In genomic region chr5:77193951-77194350, GRCm38 (mm10) we compare ENCODE assay signal across 11 mouse cellular contexts. TPM values are rescaled to one million over a fixed set of nuclear protein-coding genes. Genes with fewer than 3 reads are reported as not detected.
DNase-seq lines count a peak whose midpoint lies in the region; ATAC-seq and TF ChIP-seq lines count a peak whose summit lies in the region.
"Had no signal": no experiment of that assay in that cellular context is flagged by ENCODE, and none has a peak within 500 bp of the region (broad histone marks: within the 10 kb centered on the region; RNA-seq: fewer than 3 reads in every experiment).

No protein-coding gene starts in this region.

- H3K27ac ChIP-seq in heart, embryonic 10.5 days, result no peak overlapping the region
- H3K27ac ChIP-seq: embryonic facial prominence, embryonic 13.5 days; stomach, embryonic 15.5 days had no signal

- ATAC-seq in erythroblast, adult 5-6 weeks (replicated peaks; ENCODE audit: low FRiP score, poor library complexity, severe bottlenecking), result peak; percentile 74

- H3K4me1 ChIP-seq in heart, embryonic 10.5 days, result no peaks in the 10 kb centered on the region
- no peaks in the 10 kb centered on the region; the same call in 1 of the 2 replicates for H3K4me1 ChIP-seq in lung, adult 2 months (ENCODE audit: control insufficient read depth, insufficient read depth, low read length)
- H3K4me1 ChIP-seq: embryonic facial prominence, embryonic 13.5 days; stomach, embryonic 15.5 days had no signal

- 49% methylated on average over 3 of the region's 3 CpGs for WGBS in heart, embryonic 10.5 days
- WGBS in lung, adult 2 months, result 52% methylated on average over 3 of the region's 3 CpGs

- intact Hi-C loops in heart, postnatal 10 days (cut with DNase I), result no loop called here

- no peaks in the 10 kb centered on the region for H3K36me3 ChIP-seq in heart, embryonic 10.5 days
- H3K36me3 ChIP-seq: embryonic facial prominence, embryonic 13.5 days; stomach, embryonic 15.5 days had no signal

- TF ChIP-seq POLR2A in lung, adult 2 months (IDR thresholded peaks at IDR 0.05; ENCODE audit: borderline replicate concordance, extremely low read depth, low read depth, low read length), result no peak

- TF ChIP-seq CTCF in lung, adult 2 months (IDR thresholded peaks at IDR 0.05; ENCODE audit: insufficient read depth, low read length), result peak; percentile 35

- no peaks in the 10 kb centered on the region for H3K27me3 ChIP-seq in heart, embryonic 10.5 days (ENCODE audit: insufficient read depth, poor library complexity, severe bottlenecking)
- H3K27me3 ChIP-seq: embryonic facial prominence, embryonic 13.5 days; stomach, embryonic 15.5 days had no signal

- peak; percentile 28 to 51 for DNase-seq in heart, postnatal 10 days
- no peak for DNase-seq in heart, embryonic 10.5 days (ENCODE audit: low spot score)
- DNase-seq in A20 (ENCODE audit: low read depth, low spot score) (peak; percentile 77), NIH3T3 (ENCODE audit: low read depth) (peak; percentile 68)
- peak; percentile 55 for DNase-seq in lung, adult 2 months
- DNase-seq in spleen, postnatal 4 days (ENCODE audit: low spot score in 2 of 2), result peak; percentile 69 to 83
- DNase-seq in cerebellum, adult 18-20 months, result no peak

- no peaks in the 10 kb centered on the region for H3K9me3 ChIP-seq in heart, embryonic 10.5 days
- H3K9me3 ChIP-seq: embryonic facial prominence, embryonic 13.5 days; stomach, embryonic 15.5 days had no signal

- H3K4me3 ChIP-seq in heart, embryonic 10.5 days, result no peak overlapping the region
- H3K4me3 ChIP-seq in lung, adult 2 months (replicated peaks; ENCODE audit: extremely low read depth, low read depth, low read length), result no peak overlapping the region
- H3K4me3 ChIP-seq: embryonic facial prominence, embryonic 13.5 days; stomach, embryonic 15.5 days had no signal

RNA-seq across cellular contexts. Expression of gene Spink2, which starts 17.3 kb away (rescaled TPM):
- total RNA-seq in heart, postnatal 10 days (2021), result under 1 TPM in 1 of 2 experiments, not detected in 1; 0.45 TPM
- 4.7 and 8.5 TPM in 2 replicates for polyA plus RNA-seq in heart, embryonic 10.5 days (2016; fragmentation: Nextera tagmentation; extraction: Ambion mirVana)
- not detected in 2 replicates for total RNA-seq in erythroblast, adult 5-6 weeks (2015; ENCODE audit: low replicate concordance)
- not detected in 2 replicates for total RNA-seq in erythroblast, adult 5-6 weeks (2017; ENCODE audit: low replicate concordance)
- 2.4 and 3.5 TPM in 2 replicates for polyA plus RNA-seq in lung, adult 2 months (2012; rRNA removed)
- total RNA-seq: left cerebral cortex, postnatal 14 days had no signal

Comparison
In these comparisons a context has a peak if more than half of its experiments do, and no peak if none do; other contexts are left out.
1. DNase-seq: peak in heart, postnatal 10 days (2 of 2), A20 (single experiment), NIH3T3 (single experiment), lung, adult 2 months (single experiment) and spleen, postnatal 4 days (2 of 2); none in heart, embryonic 10.5 days (single experiment) and cerebellum, adult 18-20 months (0 of 2).